In genomic region chr13:20546568-20547204, GRCm38 (mm10) we compare ENCODE assay signal across 21 mouse cellular contexts.
A peak's percentile ranks its signal among the peaks of the same experiment; 100 is the strongest.
DNase-seq lines count a peak whose midpoint lies in the region; TF ChIP-seq lines count a peak whose summit lies in the region.
"Had no signal": no experiment of that assay in that cellular context is flagged by ENCODE, and none has a peak within 500 bp of the region (broad histone marks: within the 10 kb centered on the region; RNA-seq: fewer than 3 reads in every experiment).

No protein-coding gene starts in this region.

- H3K4me3 ChIP-seq in left cerebral cortex, adult 2 months: no peak overlapping the region
- H3K4me3 ChIP-seq: embryonic facial prominence, embryonic 15.5 days; erythroblast, embryonic 14.5 days; forebrain, embryonic 10.5 days; heart, embryonic 10.5 days had no signal

- peak overlapping the region; percentile 60 for H3K27ac ChIP-seq in left cerebral cortex, adult 2 months
- H3K27ac ChIP-seq: embryonic facial prominence, embryonic 15.5 days; forebrain, embryonic 10.5 days; heart, embryonic 10.5 days; hindbrain, embryonic 14.5 days had no signal

- peak; percentile 10 for DNase-seq in embryo, embryonic 10 days (ENCODE audit: low spot score)
- no peak for DNase-seq in embryo, embryonic 11 days
- no peak for DNase-seq in left cerebral cortex, adult 2 months (ENCODE audit: extremely low spot score in 1 of 2, low spot score in 2 of 2)
- no peak for DNase-seq in left cerebral cortex, postnatal 14 days (ENCODE audit: low spot score in 2 of 2)
- DNase-seq in 3T3-L1 (ENCODE audit: low read depth, low spot score): peak; percentile 6
- DNase-seq in brain, adult 2 months (ENCODE audit: low read depth, low spot score): peak; percentile 64
- DNase-seq in spleen, adult 12 weeks (ENCODE audit: low spot score): no peak
- DNase-seq: adrenal gland, adult 8-10 months; adrenal gland, postnatal 36 days; cerebellum, adult 11 months; cerebellum, adult 9-10 months; cerebellum, postnatal 25 days; gastrocnemius, postnatal 10 days; heart, adult 18-20 months; heart, postnatal 10 days; heart, postnatal 4 days had no signal

- intact Hi-C loops in left cerebral cortex, adult 2 months (cut with DNase I): no loop called here
- intact Hi-C loops in left cerebral cortex, postnatal 14 days (cut with DNase I): no loop called here

- TF ChIP-seq CTCF in left cerebral cortex, adult 2 months (IDR thresholded peaks at IDR 0.05): no peak

Comparison
In these comparisons a context has a peak if more than half of its experiments do, and no peak if none do; other contexts are left out.
1. DNase-seq: peak in embryo, embryonic 10 days (single experiment), 3T3-L1 (single experiment) and brain, adult 2 months (single experiment); none in embryo, embryonic 11 days (single experiment), left cerebral cortex, adult 2 months (0 of 2), left cerebral cortex, postnatal 14 days (0 of 2) and spleen, adult 12 weeks (single experiment).